Mouse (Mus musculus) neural tube, embryonic 11.5 days (tissue): Measurements from ENCODE around the gene Gm3448. TPM values are rescaled to one million over a fixed set of nuclear protein-coding genes. Genes with fewer than 3 reads are reported as not detected.
"Not testable (repeated sequence)": the region's sequence is repeated elsewhere in the genome, so short reads cannot be mapped to it uniquely, and the experiment has no call there.

Experiments
- ATAC-seq: fragments of 200-750 bp; cut with Nextera tagmentation; 2 replicates; pipeline ENCODE4 v1.8.0; 2017; ENCODE audit warnings: moderate number of reproducible peaks, mild to moderate bottlenecking, moderate TSS enrichment, moderate library complexity; ENCODE audit not compliant: insufficient read depth, low FRiP score, low TSS enrichment
- DNase-seq: peaks from one replicate; pipeline ENCODE4 v3.0.0-alpha.2; 2015; ENCODE audit warnings: low spot score
- H3K27ac ChIP-seq: fragments of 300-500 bp; sonication (generic); 2 replicates; pipeline ENCODE4 v1.5.1; 2014; ENCODE audit warnings: low read depth, mild to moderate bottlenecking, low read length
- H3K27me3 ChIP-seq: fragments of 300-500 bp; sonication (generic); 2 replicates; pipeline ENCODE4 v1.6.1; 2014; ENCODE audit warnings: mild to moderate bottlenecking, low read length, mixed read lengths; ENCODE audit not compliant: control insufficient read depth, insufficient read depth
- H3K36me3 ChIP-seq: fragments of 300-500 bp; sonication (generic); 2 replicates; pipeline ENCODE4 v1.6.1; 2014; ENCODE audit warnings: mild to moderate bottlenecking, low read length, moderate library complexity, mixed read lengths; ENCODE audit not compliant: control insufficient read depth, insufficient read depth
- H3K4me1 ChIP-seq: fragments of 300-500 bp; sonication (generic); 2 replicates; pipeline ENCODE4 v1.6.1; 2014; ENCODE audit warnings: low read length, mixed read lengths; ENCODE audit not compliant: control insufficient read depth, insufficient read depth
- H3K4me2 ChIP-seq: fragments of 300-500 bp; sonication (generic); 2 replicates; pipeline ENCODE4 v1.6.1; 2014; ENCODE audit warnings: low read depth, mild to moderate bottlenecking, moderate library complexity
- H3K4me3 ChIP-seq: fragments of 300-500 bp; sonication (generic); 2 replicates; pipeline ENCODE4 v1.5.1; 2014; ENCODE audit warnings: low read depth, low read length
- H3K9ac ChIP-seq: fragments of 300-500 bp; sonication (generic); 2 replicates; pipeline ENCODE4 v1.6.1; 2014; ENCODE audit warnings: mild to moderate bottlenecking, low read length
- H3K9me3 ChIP-seq: fragments of 300-500 bp; sonication (generic); 2 replicates; pipeline ENCODE4 v1.6.1; 2016; ENCODE audit warnings: low read length; ENCODE audit not compliant: control insufficient read depth
- WGBS: fragments of 180-500 bp; shearing (Covaris S2); extraction: QIAGEN DNeasy Blood & Tissue Kit; methylation state at CpG from one replicate; pipeline ENCODE4 v1.1.7; 2014; 5-methylcytosine and 5-hydroxymethylcytosine counted together
- polyA plus RNA-seq: library from polyadenylated mRNA; unstranded; fragments of >200 nt; fragmentation: Nextera tagmentation; extraction: Ambion mirVana; gene quantifications from 2 replicates; pipeline ENCODE4 v1.2.1, GENCODE M21; 2014

Gene Gm3448
- polyA plus RNA-seq, 1 experiment from 2014 or later: 2.9 TPM

- H3K4me2 ChIP-seq, ATAC-seq, H3K4me1 ChIP-seq, H3K9me3 ChIP-seq, H3K27ac ChIP-seq, H3K36me3 ChIP-seq, H3K27me3 ChIP-seq, DNase-seq, H3K4me3 ChIP-seq, H3K9ac ChIP-seq: not testable (repeated sequence)
- WGBS: 97% methylated on average over 5 of the region's 8 CpGs
Observed at GRCm38 (mm10) chr17:15053183-15053828, 12.0 kb upstream of the Gm3448 start.

DNA sequence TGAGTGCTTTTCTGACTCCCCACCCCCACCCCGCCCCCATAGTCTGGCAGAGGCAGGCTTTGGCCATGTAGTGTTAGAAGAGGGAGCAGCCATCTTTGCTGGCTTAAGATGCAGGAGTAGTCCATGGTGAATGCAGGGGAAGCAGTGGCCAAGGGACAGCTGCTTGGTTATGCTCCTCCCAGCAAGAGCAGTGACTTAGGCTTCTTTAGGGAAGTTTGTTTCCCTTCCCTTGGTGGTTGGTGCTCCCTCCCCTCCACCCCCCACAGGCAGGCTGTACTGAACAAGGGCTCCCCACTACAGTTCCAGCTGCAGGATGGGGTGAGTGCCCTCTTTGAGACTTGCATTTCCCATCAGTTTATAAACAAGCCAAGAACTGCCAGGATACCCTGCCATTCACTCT, 11.4 kb upstream of the Gm3448 start:
- not testable (repeated sequence) for H3K4me2 ChIP-seq, ATAC-seq, H3K9ac ChIP-seq

DNA sequence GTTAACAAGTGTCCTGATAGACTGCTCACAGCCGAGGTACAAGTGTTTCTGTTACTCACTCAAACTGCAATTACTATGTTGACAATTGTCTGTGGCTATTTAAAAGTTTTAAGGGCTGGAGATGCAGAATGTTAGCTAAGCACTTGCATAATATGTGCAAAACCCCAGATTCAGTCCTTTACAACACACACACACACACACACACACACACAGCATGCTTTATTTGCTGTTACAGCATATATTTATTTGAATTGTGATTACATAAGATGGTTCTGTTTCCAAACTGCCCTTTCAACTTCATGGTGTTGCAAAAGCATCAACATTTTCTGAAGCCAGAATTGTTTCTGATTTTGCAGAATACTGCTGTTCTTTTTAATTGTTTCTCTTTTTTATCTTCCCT, 9.0 kb upstream of the Gm3448 start:
- not testable (repeated sequence) for H3K27me3 ChIP-seq, H3K4me3 ChIP-seq, H3K9me3 ChIP-seq, DNase-seq, H3K4me2 ChIP-seq, H3K4me1 ChIP-seq, H3K36me3 ChIP-seq, H3K27ac ChIP-seq, H3K9ac ChIP-seq, ATAC-seq
- no CpG with 5 or more reads among the region's 1 CpGs for WGBS

More for the DNA sequence above, 11.4 kb upstream of the Gm3448 start:
- not testable (repeated sequence) for H3K4me3 ChIP-seq, H3K36me3 ChIP-seq, H3K4me1 ChIP-seq, H3K9me3 ChIP-seq, DNase-seq, H3K27me3 ChIP-seq, H3K27ac ChIP-seq
- 75% methylated on average over 1 of the region's 1 CpGs for WGBS

DNA sequence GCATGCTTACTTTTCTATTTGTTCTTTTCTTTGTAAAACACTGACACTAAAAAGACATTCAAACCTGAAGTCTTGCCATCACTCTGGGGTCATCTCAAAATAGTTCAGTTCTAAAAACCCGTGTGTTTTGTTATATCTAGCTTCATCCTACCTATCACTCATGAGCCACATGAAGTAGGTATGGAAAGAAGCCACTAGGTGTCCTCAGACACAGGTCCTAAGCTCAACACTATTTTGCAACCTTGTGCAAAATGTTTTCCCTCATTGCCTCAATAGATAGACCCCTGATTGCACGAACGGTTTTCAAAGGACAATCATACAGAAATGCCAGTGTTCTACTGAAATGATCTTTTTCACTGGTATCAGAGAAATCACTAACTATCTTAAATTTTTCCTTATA, 882 bp downstream of the Gm3448 start:
- not testable (repeated sequence) for H3K4me3 ChIP-seq, H3K36me3 ChIP-seq, H3K9me3 ChIP-seq, ATAC-seq, H3K4me2 ChIP-seq, H3K27ac ChIP-seq, H3K27me3 ChIP-seq, H3K4me1 ChIP-seq, DNase-seq, H3K9ac ChIP-seq
- WGBS: no CpG with 5 or more reads among the region's 3 CpGs

DNA sequence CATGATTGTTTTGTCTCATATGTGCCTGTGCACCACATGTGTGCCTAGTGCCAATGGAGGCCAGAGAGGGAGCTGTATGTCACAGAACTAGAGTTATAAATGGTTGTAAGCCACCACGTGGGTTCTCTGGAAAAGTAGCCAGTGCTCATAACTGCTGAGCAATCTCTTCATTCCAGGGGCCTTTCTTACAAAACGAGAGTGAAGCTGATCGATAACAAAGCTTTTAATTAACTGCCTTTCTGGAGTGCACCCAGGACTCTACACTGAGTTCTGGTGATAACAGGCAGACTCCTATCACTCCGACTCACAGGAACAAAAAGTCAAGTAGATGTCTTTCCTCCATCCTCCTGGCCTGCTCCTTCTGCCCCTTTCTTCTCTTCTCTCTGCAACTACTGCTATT, 9.9 kb downstream of the Gm3448 start:
- not testable (repeated sequence) for H3K9ac ChIP-seq, H3K27ac ChIP-seq, H3K36me3 ChIP-seq, H3K4me2 ChIP-seq, H3K9me3 ChIP-seq, H3K4me3 ChIP-seq, ATAC-seq, H3K4me1 ChIP-seq, H3K27me3 ChIP-seq, DNase-seq
- no CpG with 5 or more reads among the region's 4 CpGs for WGBS

DNA sequence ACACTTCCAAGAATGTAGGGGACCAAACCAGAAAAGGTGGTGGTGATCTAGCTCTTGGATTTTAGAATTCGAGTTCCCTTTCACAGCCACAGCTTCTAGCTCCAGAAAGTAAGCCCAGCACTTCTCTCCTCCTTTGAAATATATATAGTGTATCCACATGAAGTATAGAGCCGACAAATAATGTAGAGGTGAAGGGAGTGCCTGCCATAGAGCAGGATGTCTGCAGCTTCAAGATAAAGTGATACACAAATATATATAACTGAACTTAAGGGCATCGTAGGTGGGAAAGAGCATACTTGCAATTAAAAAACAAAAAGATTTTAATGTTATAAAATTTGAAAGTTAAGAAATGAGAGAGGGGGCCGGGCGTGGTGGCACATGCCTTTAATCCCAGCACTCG, 15.8 kb downstream of the Gm3448 start:
- not testable (repeated sequence) for H3K4me1 ChIP-seq, DNase-seq, H3K4me3 ChIP-seq, H3K27ac ChIP-seq, H3K4me2 ChIP-seq, H3K9me3 ChIP-seq, H3K36me3 ChIP-seq, H3K27me3 ChIP-seq, H3K9ac ChIP-seq, ATAC-seq
- no CpG with 5 or more reads among the region's 6 CpGs for WGBS

GRCm38 (mm10) chr17:15024502-15025193, 16.7 kb downstream of the Gm3448 start:
- H3K4me2 ChIP-seq, H3K27ac ChIP-seq, H3K9ac ChIP-seq, H3K27me3 ChIP-seq, H3K9me3 ChIP-seq, DNase-seq, H3K4me3 ChIP-seq, H3K36me3 ChIP-seq, H3K4me1 ChIP-seq: not testable (repeated sequence)
- WGBS: no CpG with 5 or more reads among the region's 48 CpGs
- peak; percentile 91 for ATAC-seq

GRCm38 (mm10) chr17:15023878-15024492, 17.4 kb downstream of the Gm3448 start:
- not testable (repeated sequence) for H3K9ac ChIP-seq, H3K4me3 ChIP-seq, H3K4me1 ChIP-seq, H3K27me3 ChIP-seq, H3K4me2 ChIP-seq, H3K27ac ChIP-seq, DNase-seq, H3K36me3 ChIP-seq, H3K9me3 ChIP-seq
- peak; percentile 80 for ATAC-seq
- WGBS: no CpG with 5 or more reads among the region's 97 CpGs
